Mouse (Mus musculus): ENCODE results near the gene Gtpbp3. TPM values are rescaled to one million over a fixed set of nuclear protein-coding genes. Genes with fewer than 3 reads are reported as not detected.

Gtpbp3 gene
- 16.5 and 19.2 TPM in 2 replicates for polyA plus RNA-seq (2015; fragmentation: Nextera tagmentation; extraction: Ambion mirVana)

- peak within 1 kb of the TSS; percentile 94 for H3K27ac ChIP-seq
- H3K36me3 ChIP-seq = peaks cover 30% of the 10 kb centered on the region
- no peak; the same call in 1 of the 2 replicates for ATAC-seq (ENCODE audit: insufficient number of reproducible peaks, low FRiP score, low TSS enrichment, low read depth)
- H3K4me1 ChIP-seq = peaks cover 37% of the 10 kb centered on the region
- peak within 1 kb of the TSS; percentile 97 for H3K4me2 ChIP-seq
- WGBS = under 1% methylated on average over 33 of the region's 33 CpGs
- no peaks in the 10 kb centered on the region for H3K27me3 ChIP-seq
- H3K4me3 ChIP-seq = peak within 1 kb of the TSS; percentile 74
- no peaks in the 10 kb centered on the region for H3K9me3 ChIP-seq
- H3K9ac ChIP-seq = peak within 1 kb of the TSS; percentile 67
Measured at GRCm38 (mm10) chr8:71487691-71488445, at the start of gene Gtpbp3. Gtpbp3 (plus strand) TSS chr8:71488103.

- WGBS = 1% methylated on average over 7 of the region's 7 CpGs
- ATAC-seq (ENCODE audit: insufficient number of reproducible peaks, low FRiP score, low TSS enrichment, low read depth) = no peak
Measured at GRCm38 (mm10) chr8:71441404-71441803, 46.5 kb upstream of the Gtpbp3 start.

GRCm38 (mm10) chr8:71445096-71445495 lies 42.8 kb upstream of the Gtpbp3 start:
- H3K27ac ChIP-seq = no peak overlapping the region
- WGBS = 51% methylated on average over 7 of the region's 7 CpGs
- no peak overlapping the region for H3K4me3 ChIP-seq
- peaks cover 8% of the 10 kb centered on the region for H3K4me1 ChIP-seq
- no peaks in the 10 kb centered on the region for H3K36me3 ChIP-seq
- no peaks in the 10 kb centered on the region for H3K9me3 ChIP-seq
- H3K4me2 ChIP-seq = no peak overlapping the region
- H3K27me3 ChIP-seq = 0 out of 2 replicates have a peak, but pooled peaks cover 4% of the 10 kb centered on the region
- H3K9ac ChIP-seq = no peak overlapping the region
- no peak for ATAC-seq (ENCODE audit: insufficient number of reproducible peaks, low FRiP score, low TSS enrichment, low read depth)

More at GRCm38 (mm10) chr8:71441404-71441803, 46.5 kb upstream of the Gtpbp3 start:
- peaks cover 8% of the 10 kb centered on the region for H3K4me1 ChIP-seq
- no peak overlapping the region for H3K4me2 ChIP-seq
- no peak overlapping the region for H3K4me3 ChIP-seq
- H3K9ac ChIP-seq = no peak overlapping the region
- H3K27me3 ChIP-seq = 0 out of 2 replicates have a peak, but pooled peaks cover 4% of the 10 kb centered on the region
- H3K27ac ChIP-seq = no peak overlapping the region
- H3K36me3 ChIP-seq = no peaks in the 10 kb centered on the region
- no peaks in the 10 kb centered on the region for H3K9me3 ChIP-seq

GRCm38 (mm10) chr8:71451337-71451736 lies 36.6 kb upstream of the Gtpbp3 start:
- H3K27me3 ChIP-seq = no peaks in the 10 kb centered on the region
- no peak overlapping the region for H3K4me2 ChIP-seq
- no peak overlapping the region for H3K4me3 ChIP-seq
- H3K36me3 ChIP-seq = no peaks in the 10 kb centered on the region; the same call in 1 of the 2 replicates
- H3K4me1 ChIP-seq = no peaks in the 10 kb centered on the region
- no peaks in the 10 kb centered on the region for H3K9me3 ChIP-seq
- H3K27ac ChIP-seq = no peak overlapping the region
- 66% methylated on average over 4 of the region's 4 CpGs for WGBS
- ATAC-seq (ENCODE audit: insufficient number of reproducible peaks, low FRiP score, low TSS enrichment, low read depth) = no peak
- H3K9ac ChIP-seq = no peak overlapping the region

GRCm38 (mm10) chr8:71451777-71452176 lies 36.1 kb upstream of the Gtpbp3 start:
- Histone ChIP-seq H3K9ac (no peak overlapping the region), H3K9me3 (no peaks in the 10 kb centered on the region), H3K4me1 (no peaks in the 10 kb centered on the region), H3K4me2 (no peak overlapping the region), H3K4me3 (no peak overlapping the region), H3K36me3 (no peaks in the 10 kb centered on the region; the same call in 1 of the 2 replicates), H3K27ac (no peak overlapping the region), H3K27me3 (no peaks in the 10 kb centered on the region)
- no peak for ATAC-seq (ENCODE audit: insufficient number of reproducible peaks, low FRiP score, low TSS enrichment, low read depth)
- 30% methylated on average over 11 of the region's 11 CpGs for WGBS

GRCm38 (mm10) chr8:71452669-71453068 lies 35.2 kb upstream of the Gtpbp3 start:
- Histone ChIP-seq H3K4me2 (no peak overlapping the region), H3K9ac (no peak overlapping the region), H3K4me1 (no peaks in the 10 kb centered on the region), H3K27me3 (no peaks in the 10 kb centered on the region), H3K36me3 (peaks cover 7% of the 10 kb centered on the region), H3K4me3 (no peak overlapping the region), H3K27ac (no peak overlapping the region), H3K9me3 (no peaks in the 10 kb centered on the region)
- no peak for ATAC-seq (ENCODE audit: insufficient number of reproducible peaks, low FRiP score, low TSS enrichment, low read depth)
- 77% methylated on average over 2 of the region's 2 CpGs for WGBS

- Histone ChIP-seq H3K9ac (no peak overlapping the region), H3K4me1 (0 out of 2 replicates have a peak, but pooled peaks cover 4% of the 10 kb centered on the region), H3K4me3 (no peak overlapping the region), H3K4me2 (no peak overlapping the region), H3K9me3 (no peaks in the 10 kb centered on the region), H3K27ac (no peak overlapping the region), H3K36me3 (peaks cover 27% of the 10 kb centered on the region), H3K27me3 (no peaks in the 10 kb centered on the region)
- WGBS = 77% methylated on average over 8 of the region's 8 CpGs
- ATAC-seq (ENCODE audit: insufficient number of reproducible peaks, low FRiP score, low TSS enrichment, low read depth) = no peak
Measured at GRCm38 (mm10) chr8:71454668-71455067, 33.2 kb upstream of the Gtpbp3 start.

- H3K4me1 ChIP-seq = peaks cover 13% of the 10 kb centered on the region
- ATAC-seq (ENCODE audit: insufficient number of reproducible peaks, low FRiP score, low TSS enrichment, low read depth) = no peak; the same call in 1 of the 2 replicates
- 40% methylated on average over 22 of the region's 22 CpGs for WGBS
- H3K4me3 ChIP-seq = no peak overlapping the region
- H3K4me2 ChIP-seq = no peak overlapping the region
- H3K27me3 ChIP-seq = no peaks in the 10 kb centered on the region
- H3K27ac ChIP-seq = no peak overlapping the region
- no peaks in the 10 kb centered on the region for H3K9me3 ChIP-seq
- no peak overlapping the region for H3K9ac ChIP-seq
- peaks cover 45% of the 10 kb centered on the region for H3K36me3 ChIP-seq
Measured at GRCm38 (mm10) chr8:71456906-71457305, 31.0 kb upstream of the Gtpbp3 start.

- Histone ChIP-seq H3K4me3 (no peak overlapping the region), H3K36me3 (peaks cover 45% of the 10 kb centered on the region), H3K4me1 (peaks cover 21% of the 10 kb centered on the region), H3K27me3 (no peaks in the 10 kb centered on the region), H3K27ac (0 out of 2 replicates have a peak overlapping the region, but pooled peaks have one; percentile 9), H3K9me3 (no peaks in the 10 kb centered on the region), H3K4me2 (no peak overlapping the region), H3K9ac (no peak overlapping the region)
- ATAC-seq (ENCODE audit: insufficient number of reproducible peaks, low FRiP score, low TSS enrichment, low read depth) = no peak; the same call in 1 of the 2 replicates
- WGBS = 81% methylated on average over 20 of the region's 20 CpGs
Measured at GRCm38 (mm10) chr8:71457659-71458270, 30.1 kb upstream of the Gtpbp3 start.

- Histone ChIP-seq H3K27ac (no peak overlapping the region), H3K4me1 (peaks cover 40% of the 10 kb centered on the region), H3K4me3 (no peak overlapping the region), H3K9me3 (no peaks in the 10 kb centered on the region), H3K36me3 (peaks cover 45% of the 10 kb centered on the region), H3K9ac (no peak overlapping the region), H3K27me3 (no peaks in the 10 kb centered on the region), H3K4me2 (no peak overlapping the region)
- WGBS = 93% methylated on average over 6 of the region's 6 CpGs
- no peak for ATAC-seq (ENCODE audit: insufficient number of reproducible peaks, low FRiP score, low TSS enrichment, low read depth)
Measured at GRCm38 (mm10) chr8:71460716-71461115, 27.2 kb upstream of the Gtpbp3 start.

GRCm38 (mm10) chr8:71461152-71461840 lies 26.6 kb upstream of the Gtpbp3 start:
- Histone ChIP-seq H3K27me3 (no peaks in the 10 kb centered on the region), H3K27ac (no peak overlapping the region), H3K36me3 (peaks cover 50% of the 10 kb centered on the region), H3K4me3 (no peak overlapping the region), H3K9ac (no peak overlapping the region), H3K4me2 (no peak overlapping the region), H3K4me1 (peaks cover 43% of the 10 kb centered on the region), H3K9me3 (no peaks in the 10 kb centered on the region)
- WGBS = 81% methylated on average over 47 of the region's 47 CpGs
- no peak for ATAC-seq (ENCODE audit: insufficient number of reproducible peaks, low FRiP score, low TSS enrichment, low read depth)
